Mouse (Mus musculus) cortical plate, adult 2 months (tissue): ENCODE results near the gene Gm2a.

Source experiments
- CTCF ChIP-seq: fragments of 200-500 bp; IDR thresholded peaks from 2 replicates; pipeline ENCODE4 v1.5.1; 2011; ENCODE audit warnings: mild to moderate bottlenecking, control low read depth, low read length; ENCODE audit not compliant: insufficient read depth; ENCODE audit errors: extremely low read depth
- POLR2A ChIP-seq: fragments of 200-500 bp; IDR thresholded peaks from 2 replicates; pipeline ENCODE4 v1.6.1; 2011; ENCODE audit warnings: mild to moderate bottlenecking, low read length, control low read depth; ENCODE audit not compliant: insufficient read depth; ENCODE audit errors: extremely low read depth

DNA sequence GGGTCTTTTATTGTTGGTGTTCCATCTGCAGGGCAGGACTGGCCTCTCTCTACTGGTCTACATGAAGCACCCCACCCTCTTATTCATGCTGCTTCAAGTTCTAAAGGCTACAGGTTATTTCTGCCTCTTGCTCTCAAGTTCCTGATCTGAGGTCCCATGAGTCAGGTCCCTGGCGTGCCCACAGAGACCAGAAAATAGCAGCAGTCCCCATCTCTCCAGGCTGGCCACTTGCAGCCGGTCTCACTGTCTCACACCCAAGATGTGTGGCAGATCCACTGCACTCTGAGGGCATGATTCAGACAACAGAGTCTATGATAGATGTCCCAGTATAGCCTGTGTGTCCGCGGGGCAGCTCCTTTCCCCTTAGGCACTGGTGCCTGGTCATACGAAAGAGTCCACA is 37.1 kb upstream of the Gm2a start:
- no peak for TF ChIP-seq POLR2A
- TF ChIP-seq CTCF, result no peak
